Mouse (Mus musculus): ENCODE measurements around the gene Laptm5.

- TF ChIP-seq CTCF (IDR thresholded peaks at IDR 0.05; ENCODE audit: extremely low read depth, insufficient read depth, low read length) = no peak
- no peak for TF ChIP-seq POLR2A (IDR thresholded peaks at IDR 0.05; ENCODE audit: extremely low read depth, insufficient read depth, low read length)
Measured at GRCm38 (mm10) chr4:130915668-130916035, 2.7 kb downstream of the Laptm5 start.
